ENCODE assay signal across 34 mouse cellular contexts in genomic region chr2:122356187-122356586, GRCm38 (mm10). TPM values are rescaled to one million over a fixed set of nuclear protein-coding genes. Genes with fewer than 3 reads are reported as not detected.
DNase-seq lines count a peak whose midpoint lies in the region; ATAC-seq lines count a peak whose summit lies in the region.
"Had no signal": no experiment of that assay in that cellular context is flagged by ENCODE, and none has a peak within 500 bp of the region (broad histone marks: within the 10 kb centered on the region; RNA-seq: fewer than 3 reads in every experiment).

No protein-coding gene starts in this region.

- H3K9me3 ChIP-seq in kidney, embryonic 15.5 days (replicated peaks): no peaks in the 10 kb centered on the region
- no peaks in the 10 kb centered on the region for H3K9me3 ChIP-seq in midbrain, embryonic 10.5 days (replicated peaks)
- H3K9me3 ChIP-seq: heart, embryonic 13.5 days; limb, embryonic 10.5 days; limb, embryonic 15.5 days; neural tube, embryonic 12.5 days had no signal

- H3K4me2 ChIP-seq in kidney, embryonic 15.5 days: no peak overlapping the region
- H3K4me2 ChIP-seq: heart, embryonic 13.5 days; hindbrain, embryonic 14.5 days; limb, embryonic 15.5 days; lung, embryonic 14.5 days; midbrain, embryonic 11.5 days; neural tube, embryonic 12.5 days had no signal

- no peaks in the 10 kb centered on the region for H3K27me3 ChIP-seq in kidney, embryonic 15.5 days
- H3K27me3 ChIP-seq in midbrain, embryonic 10.5 days (ENCODE audit: low read depth, poor library complexity, severe bottlenecking): no peaks in the 10 kb centered on the region
- H3K27me3 ChIP-seq: heart, embryonic 13.5 days; limb, embryonic 15.5 days; neural tube, embryonic 12.5 days had no signal

- H3K36me3 ChIP-seq in kidney, embryonic 15.5 days: peaks cover 20% of the 10 kb centered on the region
- H3K36me3 ChIP-seq in midbrain, embryonic 10.5 days: peaks cover 94% of the 10 kb centered on the region

- peak; percentile 49 for DNase-seq in cerebellum, adult 11-12 months
- DNase-seq in cerebellum, adult 11 months: no peak
- DNase-seq in kidney, postnatal 36 days: peak; percentile 19 to 32
- peak; percentile 54 for DNase-seq in cerebellum, adult 9-11 months
- DNase-seq in midbrain, embryonic 10.5 days (ENCODE audit: low spot score): no peak
- DNase-seq in gastrocnemius, postnatal 10 days: no peak
- DNase-seq: adrenal gland, postnatal 25 days; heart, postnatal 10 days; kidney, postnatal 4 days; lung, embryonic 14.5 days; lung, postnatal 14 days; thymus, postnatal 14 days had no signal

- no peak overlapping the region for H3K4me3 ChIP-seq in kidney, embryonic 15.5 days (replicated peaks)
- H3K4me3 ChIP-seq in midbrain, embryonic 10.5 days: no peak overlapping the region
- H3K4me3 ChIP-seq: erythroblast, embryonic 14.5 days; heart, embryonic 13.5 days; limb, embryonic 10.5 days; limb, embryonic 15.5 days; neural tube, embryonic 12.5 days had no signal

- WGBS in kidney, embryonic 15.5 days: 86% methylated on average over 3 of the region's 3 CpGs
- WGBS in midbrain, embryonic 10.5 days: 81% methylated on average over 3 of the region's 3 CpGs

- ATAC-seq in kidney, embryonic 15.5 days (replicated peaks; ENCODE audit: low FRiP score): no peak
- ATAC-seq: forebrain, embryonic 16.5 days; intestine, postnatal 0 days; midbrain, embryonic 16.5 days had no signal

- H3K9ac ChIP-seq in kidney, embryonic 15.5 days: no peak overlapping the region
- H3K9ac ChIP-seq: heart, embryonic 13.5 days; hindbrain, embryonic 14.5 days; limb, embryonic 15.5 days; liver, embryonic 14.5 days; lung, embryonic 14.5 days; neural tube, embryonic 12.5 days had no signal

- H3K27ac ChIP-seq in kidney, embryonic 15.5 days: no peak overlapping the region
- H3K27ac ChIP-seq in midbrain, embryonic 10.5 days (replicated peaks): no peak overlapping the region
- H3K27ac ChIP-seq: heart, embryonic 13.5 days; hindbrain, embryonic 14.5 days; limb, embryonic 10.5 days; limb, embryonic 15.5 days; liver, embryonic 14.5 days; neural tube, embryonic 12.5 days had no signal

- H3K4me1 ChIP-seq in kidney, embryonic 15.5 days: peaks cover 17% of the 10 kb centered on the region
- H3K4me1 ChIP-seq in midbrain, embryonic 10.5 days: peaks cover 34% of the 10 kb centered on the region

RNA-seq across cellular contexts. Expression of gene Shf, which starts 12.8 kb away (rescaled TPM):
- polyA plus RNA-seq in kidney, embryonic 15.5 days (2015; fragmentation: Nextera tagmentation; extraction: Ambion mirVana): 2.4 and 2.6 TPM in 2 replicates
- polyA plus RNA-seq in midbrain, embryonic 10.5 days (2016; fragmentation: Nextera tagmentation; extraction: Ambion mirVana): 5.8 and 7.9 TPM in 2 replicates
- total RNA-seq in gastrocnemius, postnatal 10 days (2021): 1 to 10 TPM; 7.5 to 9.4 TPM

RNA-seq across cellular contexts. Expression of gene Duox1, which starts 40.7 kb away (rescaled TPM):
- 0.04 TPM in 1 of 2 replicates, not detected in the other for polyA plus RNA-seq in kidney, embryonic 15.5 days (2015; fragmentation: Nextera tagmentation; extraction: Ambion mirVana)
- polyA plus RNA-seq in midbrain, embryonic 10.5 days (2016; fragmentation: Nextera tagmentation; extraction: Ambion mirVana): 0.02 TPM in 2 replicates
- under 1 TPM; 0.19 to 0.43 TPM for total RNA-seq in gastrocnemius, postnatal 10 days (2021)
- total RNA-seq: adrenal gland, postnatal 25 days; hematopoietic stem cell, adult 5-6 weeks; layer of hippocampus, adult 8-10 months; layer of hippocampus, postnatal 25 days; MEL had no signal
- polyA plus RNA-seq: cortical plate, adult 2 months; erythroblast, embryonic 14.5 days; forebrain, embryonic 11.5 days; heart, embryonic 13.5 days; intestine, postnatal 0 days; kidney, embryonic 14.5 days; liver, embryonic 14.5 days; lung, embryonic 14.5 days; midbrain, embryonic 11.5 days had no signal

RNA-seq across cellular contexts. Expression of gene Duoxa1, which starts 42.7 kb away (rescaled TPM):
- 0.10 TPM in 1 of 2 replicates, not detected in the other for polyA plus RNA-seq in kidney, embryonic 15.5 days (2015; fragmentation: Nextera tagmentation; extraction: Ambion mirVana)
- polyA plus RNA-seq in midbrain, embryonic 10.5 days (2016; fragmentation: Nextera tagmentation; extraction: Ambion mirVana): not detected in 2 replicates
- total RNA-seq in gastrocnemius, postnatal 10 days (2021): under 1 TPM; 0.31 to 0.79 TPM
- total RNA-seq: adrenal gland, adult 18-20 months; adrenal gland, postnatal 25 days; hematopoietic stem cell, adult 5-6 weeks; layer of hippocampus, adult 8-10 months; layer of hippocampus, postnatal 25 days; MEL had no signal
- polyA plus RNA-seq: erythroblast, embryonic 14.5 days; forebrain, embryonic 11.5 days; forebrain, embryonic 16.5 days; intestine, postnatal 0 days; kidney, embryonic 14.5 days; liver, embryonic 14.5 days; lung, embryonic 14.5 days; midbrain, embryonic 11.5 days; neural tube, embryonic 12.5 days had no signal

RNA-seq across cellular contexts. Expression of gene Duoxa2, which starts 57.5 kb away (rescaled TPM):
- polyA plus RNA-seq in kidney, embryonic 15.5 days (2015; fragmentation: Nextera tagmentation; extraction: Ambion mirVana): 0.17 TPM in 1 of 2 replicates, not detected in the other
- not detected in 2 replicates for polyA plus RNA-seq in midbrain, embryonic 10.5 days (2016; fragmentation: Nextera tagmentation; extraction: Ambion mirVana)
- not detected for total RNA-seq in gastrocnemius, postnatal 10 days (2021)
- total RNA-seq: adrenal gland, adult 18-20 months; adrenal gland, postnatal 25 days; gastrocnemius, adult 8-10 months; heart, postnatal 10 days; hematopoietic stem cell, adult 5-6 weeks; layer of hippocampus, adult 8-10 months; layer of hippocampus, postnatal 25 days; MEL had no signal
- polyA plus RNA-seq: cortical plate, adult 2 months; erythroblast, embryonic 14.5 days; forebrain, embryonic 11.5 days; forebrain, embryonic 16.5 days; heart, embryonic 13.5 days; limb, embryonic 10.5 days; liver, embryonic 14.5 days; lung, embryonic 14.5 days; midbrain, embryonic 11.5 days; neural tube, embryonic 12.5 days; stomach, embryonic 14.5 days had no signal

RNA-seq across cellular contexts. Expression of gene Duox2, which starts 57.9 kb away (rescaled TPM):
- 0.10 and 0.19 TPM in 2 replicates for polyA plus RNA-seq in kidney, embryonic 15.5 days (2015; fragmentation: Nextera tagmentation; extraction: Ambion mirVana)
- not detected in 2 replicates for polyA plus RNA-seq in midbrain, embryonic 10.5 days (2016; fragmentation: Nextera tagmentation; extraction: Ambion mirVana)
- under 1 TPM; 0.33 to 0.34 TPM for total RNA-seq in gastrocnemius, postnatal 10 days (2021)
- total RNA-seq: adrenal gland, postnatal 25 days; hematopoietic stem cell, adult 5-6 weeks; MEL had no signal
- polyA plus RNA-seq: erythroblast, embryonic 14.5 days; forebrain, embryonic 11.5 days; forebrain, embryonic 16.5 days; hindbrain, embryonic 14.5 days; limb, embryonic 10.5 days; liver, embryonic 14.5 days had no signal

Comparison
In these comparisons a context has a peak if more than half of its experiments do, and no peak if none do; other contexts are left out.
1. DNase-seq: peak in cerebellum, adult 11-12 months (single experiment), kidney, postnatal 36 days (2 of 2) and cerebellum, adult 9-11 months (single experiment); none in cerebellum, adult 11 months (single experiment), midbrain, embryonic 10.5 days (single experiment) and gastrocnemius, postnatal 10 days (single experiment).